Mouse (Mus musculus) G1E-ER4 (cell line): ENCODE measurements around the gene Aff4. TPM values are rescaled to one million over a fixed set of nuclear protein-coding genes. Genes with fewer than 3 reads are reported as not detected.

Source experiments
- GATA1 ChIP-seq: IDR thresholded peaks from one replicate; pipeline ENCODE4 v1.8.0; 2012; ENCODE audit warnings: low read length, inconsistent platforms
- polyA plus RNA-seq: library from polyadenylated mRNA; stranded (reverse); fragments of >175 nt; gene quantifications from 2 replicates; pipeline ENCODE4 v1.2.3, GENCODE M21; 2012

Aff4 gene
- polyA plus RNA-seq, 1 experiment: 4.1 TPM

DNA sequence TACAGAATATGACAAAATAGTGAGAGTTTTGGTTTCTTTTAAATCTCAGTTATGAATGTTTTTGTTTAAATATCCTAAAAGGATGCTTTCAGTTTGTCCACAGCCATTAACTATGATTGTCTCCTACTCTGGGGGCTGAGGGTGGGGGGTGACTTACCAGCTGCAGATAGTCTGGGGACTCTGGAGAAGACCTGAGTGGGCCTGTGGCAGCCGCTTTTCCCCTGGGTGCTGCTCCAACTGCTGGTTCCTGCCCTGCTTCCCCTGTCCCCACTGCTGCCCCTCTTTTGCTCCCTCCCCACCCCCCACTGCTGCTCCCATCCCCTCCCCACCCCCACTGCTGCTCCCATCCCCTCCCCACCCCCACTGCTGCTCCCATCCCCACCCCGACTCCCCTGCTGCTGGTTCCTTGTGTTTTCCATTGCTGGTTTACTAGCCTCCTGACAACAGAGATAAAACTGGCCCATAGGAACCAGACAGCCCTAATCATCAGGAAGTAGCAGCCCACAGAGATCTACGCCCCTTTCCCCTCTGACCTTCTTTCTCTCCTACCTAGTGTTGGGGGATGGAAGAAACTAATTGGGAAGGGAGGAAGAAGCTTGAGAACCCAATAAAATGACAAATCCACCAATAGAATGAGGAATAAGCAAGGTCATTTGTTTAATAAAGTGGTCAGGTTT is 15.0 kb upstream of the Aff4 start:
- peak; percentile 12 for TF ChIP-seq GATA1

DNA sequence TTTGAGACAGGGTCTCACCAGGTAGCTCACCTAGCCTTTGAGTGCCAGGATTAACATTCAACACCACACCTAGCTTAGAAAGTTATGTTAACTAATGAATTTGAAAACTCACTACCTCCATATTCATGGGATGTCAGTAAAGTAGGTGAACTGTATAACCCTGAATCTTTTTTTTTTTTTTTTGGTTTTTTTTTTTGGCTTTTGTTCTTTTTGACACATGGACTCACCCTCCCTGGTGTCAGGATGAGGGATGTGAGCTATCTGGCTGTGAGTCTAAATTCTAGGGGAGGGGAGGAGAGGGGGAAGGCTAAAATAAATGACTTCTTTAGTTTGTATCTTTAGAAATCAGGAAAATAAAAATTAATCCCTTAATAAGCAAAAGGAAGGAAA is 14.5 kb upstream of the Aff4 start:
- TF ChIP-seq GATA1: no peak

DNA sequence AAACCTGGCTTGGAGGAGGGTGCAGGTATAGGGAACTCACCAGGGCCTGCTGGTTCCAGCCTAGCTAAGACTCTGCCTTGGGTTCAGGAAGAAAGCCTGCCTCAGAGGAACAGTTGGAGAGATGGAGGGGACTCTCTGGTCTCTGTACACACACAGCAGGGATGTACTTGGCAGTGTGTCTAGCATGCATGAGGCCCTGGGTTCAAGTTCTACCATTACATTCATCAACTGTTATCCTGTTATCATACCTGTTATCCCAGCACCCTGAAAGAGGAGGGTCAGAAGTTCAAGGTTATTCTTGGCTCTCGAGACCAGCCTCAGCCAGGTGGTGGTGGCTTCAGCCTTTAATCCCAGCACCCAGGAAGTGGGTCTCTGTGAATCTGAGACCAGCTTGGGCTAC is 13.7 kb upstream of the Aff4 start:
- TF ChIP-seq GATA1: no peak

DNA sequence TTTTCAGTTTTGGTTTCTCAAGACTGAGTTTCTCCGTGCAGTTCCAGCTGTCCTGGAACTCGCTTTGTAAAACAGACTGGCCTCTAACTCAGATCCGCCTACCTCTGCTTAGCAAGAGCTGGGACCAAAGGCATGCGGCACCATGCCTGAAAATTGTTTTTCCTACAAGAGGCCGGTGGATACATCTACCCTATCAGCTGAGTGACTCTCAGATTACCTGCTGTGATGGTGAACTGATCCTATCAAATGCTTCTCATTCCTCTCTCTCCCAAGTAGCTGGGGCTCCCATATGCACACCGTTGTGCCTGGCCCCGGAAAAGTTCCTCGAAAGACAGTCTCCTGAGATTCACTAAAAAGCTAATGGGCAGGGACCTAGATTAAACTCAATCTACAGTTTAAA is 12.9 kb upstream of the Aff4 start:
- no peak for TF ChIP-seq GATA1

DNA sequence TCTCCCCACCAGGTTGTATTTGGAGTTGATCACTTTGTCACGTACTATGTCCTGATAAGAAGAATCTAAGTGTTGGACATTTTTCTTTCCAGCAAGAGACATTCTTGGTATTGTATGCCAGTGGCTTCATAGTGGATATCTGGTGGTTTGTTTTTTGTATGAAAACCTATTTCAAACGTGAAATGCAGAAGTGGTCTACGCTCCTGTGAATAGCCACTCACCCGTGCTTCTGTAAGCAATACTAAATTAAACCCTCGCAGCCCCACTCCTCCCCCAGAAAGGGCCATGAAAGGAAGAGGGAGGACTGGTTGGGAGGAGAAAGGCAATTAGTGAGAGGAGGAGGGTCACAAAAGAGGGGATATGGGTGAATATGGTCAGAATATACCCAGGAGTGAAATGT is 7.9 kb upstream of the Aff4 start:
- no peak for TF ChIP-seq GATA1

DNA sequence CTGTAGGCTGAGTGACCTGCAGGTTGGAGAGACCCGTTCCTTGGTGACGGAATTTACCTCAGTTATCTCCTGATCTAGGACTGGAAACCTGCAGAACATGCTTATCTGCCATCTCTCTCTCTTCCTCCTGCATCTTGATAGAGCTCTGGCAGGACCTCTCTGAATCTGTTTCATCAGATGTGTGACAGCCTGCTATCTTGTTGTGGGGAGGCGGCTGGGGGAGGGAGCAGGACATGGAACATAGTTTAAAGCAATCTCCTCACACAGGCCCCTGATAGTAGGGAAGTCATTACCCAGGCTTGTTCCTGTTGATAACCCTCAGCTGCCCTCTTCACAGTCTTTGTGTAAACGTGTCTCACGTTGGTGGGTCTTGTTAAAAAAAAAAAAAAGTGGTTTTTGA is 5.3 kb upstream of the Aff4 start:
- peak; percentile 90 for TF ChIP-seq GATA1

DNA sequence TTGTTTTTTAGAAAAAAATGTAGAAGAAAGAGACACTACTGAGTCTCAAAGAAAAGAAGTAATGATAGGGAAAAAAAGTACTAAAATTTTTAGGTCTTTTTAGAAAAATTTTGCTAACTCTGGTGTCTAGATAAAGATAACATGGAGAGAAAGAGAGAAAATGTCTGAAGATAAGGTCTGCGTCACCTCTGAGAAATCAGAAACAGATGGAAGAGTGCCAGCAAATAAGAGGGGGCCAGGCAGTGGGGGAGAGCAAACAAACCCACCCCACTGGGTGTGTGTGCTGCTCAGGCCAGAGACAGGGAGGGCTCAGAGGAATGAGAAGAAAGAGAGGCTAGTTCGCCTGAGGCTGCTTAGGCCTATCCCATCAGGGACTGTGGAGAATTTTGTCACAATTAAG is 4.9 kb upstream of the Aff4 start:
- TF ChIP-seq GATA1: no peak

DNA sequence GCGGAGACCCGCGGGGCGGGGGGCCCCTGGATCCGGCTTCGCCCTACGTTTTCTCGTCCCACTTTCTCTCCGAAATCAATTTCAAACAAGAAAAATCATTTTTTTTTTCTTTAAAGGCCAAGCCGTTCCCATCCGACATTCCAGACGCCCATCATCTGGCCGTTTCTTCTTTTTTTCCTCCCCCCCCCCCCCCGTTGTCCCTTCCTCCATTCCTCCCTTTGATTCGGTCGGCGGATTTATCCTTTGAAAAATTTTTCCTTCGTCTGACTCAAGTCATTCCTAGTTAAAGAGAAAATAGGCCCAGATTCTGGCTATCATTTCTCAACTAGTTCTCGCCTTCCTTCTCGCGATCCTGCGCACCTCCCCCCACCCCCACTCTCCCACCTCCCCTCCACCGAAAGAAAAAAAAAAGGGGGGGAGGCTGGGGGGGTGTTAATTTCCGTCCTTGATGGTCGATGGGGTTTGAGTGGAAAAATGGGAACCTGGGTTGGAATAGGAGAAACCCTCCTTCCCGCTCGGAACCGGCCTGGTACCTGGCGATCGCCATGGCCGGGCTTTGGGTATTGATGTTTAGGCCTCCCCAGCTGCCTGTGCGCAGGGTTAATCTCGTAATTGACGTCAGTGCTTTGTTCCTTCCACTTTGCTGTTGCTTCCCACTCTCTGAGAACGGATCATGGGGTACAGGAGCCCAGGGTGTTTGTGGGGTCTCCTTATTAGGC is 750 bp downstream of the Aff4 start:
- no peak for TF ChIP-seq GATA1

DNA sequence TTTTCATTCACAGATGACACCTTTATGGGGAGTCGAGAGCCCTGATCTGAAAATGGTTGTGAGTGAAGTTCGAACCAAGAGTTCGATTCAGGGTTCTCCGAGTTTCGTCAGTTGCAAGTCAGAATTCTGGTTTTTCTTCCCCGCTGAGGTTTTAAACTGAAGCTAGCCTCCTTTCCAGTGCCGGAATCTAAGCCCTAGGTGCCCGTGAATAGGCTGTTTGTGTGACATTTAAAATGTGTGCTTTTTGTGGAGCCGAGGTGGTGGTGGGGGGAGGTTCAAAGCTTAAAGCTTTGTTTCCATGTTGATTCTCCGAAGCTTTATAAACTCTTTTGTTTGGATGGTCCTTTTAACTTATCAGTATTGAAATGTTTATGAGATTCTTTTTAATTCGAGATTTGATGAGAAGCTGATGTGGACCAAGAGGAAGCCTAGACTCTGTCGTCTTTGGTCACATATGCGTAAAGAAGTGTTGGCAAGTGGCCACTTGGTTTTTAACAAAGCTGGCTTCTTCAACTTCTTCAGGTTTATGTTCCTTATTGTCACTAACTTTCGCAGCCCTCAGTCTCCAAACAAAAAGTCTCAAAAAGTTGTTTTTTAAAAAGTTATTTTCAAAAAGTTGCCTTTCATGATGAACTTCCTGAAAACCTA is 1.4 kb downstream of the Aff4 start:
- TF ChIP-seq GATA1: no peak

DNA sequence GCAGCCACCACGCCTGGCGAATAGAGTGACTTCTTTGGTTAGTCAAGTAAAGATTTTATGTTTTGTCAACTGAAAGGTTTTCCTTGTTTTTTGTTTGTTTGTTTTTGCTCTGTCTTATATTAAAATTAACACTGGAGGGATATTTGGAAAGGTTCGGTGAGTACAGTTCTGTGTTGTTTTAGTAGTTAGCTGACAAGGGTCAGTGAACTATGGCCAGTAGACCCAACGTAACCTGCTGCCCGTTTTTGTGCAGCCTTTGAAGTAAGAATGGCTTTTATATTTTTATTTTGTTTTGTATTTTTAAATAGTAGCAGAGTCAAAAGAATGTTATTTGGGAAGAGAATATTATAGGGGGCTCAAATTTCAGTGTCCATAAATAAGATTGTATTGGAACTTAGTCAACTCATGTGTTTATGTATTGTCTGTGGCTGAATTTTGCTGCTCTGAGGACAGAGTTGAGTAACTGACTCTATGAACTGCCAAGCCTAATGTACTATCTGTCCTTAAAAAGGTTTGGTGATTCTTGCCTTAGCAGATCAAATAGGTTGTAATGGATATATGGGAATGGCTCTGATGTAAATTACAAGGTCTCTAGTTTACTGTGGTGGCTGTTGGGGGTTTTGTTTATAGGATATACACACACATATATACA is 8.0 kb downstream of the Aff4 start:
- no peak for TF ChIP-seq GATA1

DNA sequence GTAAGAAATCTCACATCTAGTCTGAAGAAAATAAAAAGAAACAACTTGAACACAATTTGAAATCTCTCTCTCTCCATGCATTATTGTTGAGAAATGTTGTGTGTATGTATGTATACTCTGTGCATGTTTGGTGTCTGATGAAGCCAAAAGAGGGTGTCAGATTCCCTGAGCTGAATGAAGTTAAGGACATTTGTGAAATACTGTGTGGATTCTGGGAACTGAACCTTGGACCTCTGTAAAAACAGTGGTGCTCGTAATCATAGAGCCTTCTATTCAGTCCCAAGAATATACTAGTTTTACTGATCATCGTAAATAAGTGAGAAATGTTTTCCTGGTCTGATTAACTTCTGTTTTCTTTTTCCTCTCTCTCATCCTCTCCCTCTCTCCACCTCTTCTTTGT is 16.4 kb downstream of the Aff4 start:
- no peak for TF ChIP-seq GATA1

DNA sequence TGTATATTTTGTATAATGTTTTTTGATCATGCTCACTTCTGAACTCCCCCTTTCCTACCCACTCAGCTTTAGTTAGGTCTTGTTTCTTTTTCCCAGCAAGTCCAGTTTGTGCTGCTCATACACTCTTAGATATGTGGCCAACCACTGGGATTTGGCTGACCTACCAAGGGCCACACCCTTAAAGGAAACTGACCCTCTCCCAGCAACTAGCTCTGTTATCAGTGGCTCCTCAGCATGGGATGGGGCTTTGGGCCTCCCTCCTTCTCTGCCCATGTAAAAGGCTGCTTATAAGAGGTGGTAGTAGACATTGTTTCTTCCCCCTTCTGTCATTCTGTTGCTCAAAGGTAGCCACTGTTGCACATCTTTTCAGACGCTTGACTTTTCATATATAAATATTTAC is 28.3 kb downstream of the Aff4 start:
- no peak for TF ChIP-seq GATA1

DNA sequence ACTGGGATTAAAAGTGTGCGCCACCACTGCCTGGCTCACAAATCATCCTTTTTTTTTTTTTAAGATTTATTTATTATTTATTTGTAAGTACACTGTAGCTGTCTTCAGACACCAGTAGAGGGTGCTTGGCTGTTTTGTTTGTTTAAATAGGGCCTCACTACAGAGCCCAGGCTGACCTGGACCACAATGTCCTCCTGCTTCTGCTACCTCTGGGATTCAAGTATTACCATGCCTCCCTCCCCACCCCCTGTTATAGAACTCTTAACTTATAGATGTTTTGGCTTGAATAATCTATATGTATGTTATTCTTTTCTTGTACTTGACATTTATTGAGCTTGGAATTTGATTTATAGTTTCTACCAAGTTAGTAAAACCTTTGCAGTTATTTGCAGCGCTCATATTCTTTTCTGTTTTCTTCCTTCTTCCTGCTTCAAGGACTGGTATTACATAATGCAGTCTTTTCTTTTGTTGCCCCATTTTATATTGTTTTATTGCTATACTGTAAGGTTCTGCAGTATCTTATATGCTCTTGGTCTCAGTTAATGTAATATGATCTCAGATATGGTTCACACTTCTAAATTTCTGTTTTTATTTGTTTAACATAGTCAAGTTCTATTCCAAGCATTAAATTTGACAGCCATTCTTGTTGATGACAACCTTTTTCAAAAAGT is 33.3 kb downstream of the Aff4 start:
- TF ChIP-seq GATA1: no peak

DNA sequence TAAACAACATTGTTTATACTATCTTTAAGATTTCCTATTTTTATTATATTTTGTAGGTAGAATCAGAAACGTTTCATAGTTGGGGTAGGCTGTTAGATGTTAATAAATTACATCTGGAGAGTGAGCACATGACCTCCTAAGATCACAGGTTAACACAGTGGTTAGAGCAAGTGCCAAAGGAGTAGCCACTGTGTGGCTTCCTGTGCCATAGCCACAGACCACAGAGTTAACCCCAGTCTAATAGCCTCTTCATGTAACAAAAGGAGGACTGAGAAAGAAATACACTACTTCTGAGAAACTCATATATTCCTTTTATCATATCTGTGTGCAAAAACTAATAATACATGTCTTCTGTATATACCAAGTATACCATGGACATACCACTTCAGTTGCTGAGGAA is 43.2 kb downstream of the Aff4 start:
- no peak for TF ChIP-seq GATA1

DNA sequence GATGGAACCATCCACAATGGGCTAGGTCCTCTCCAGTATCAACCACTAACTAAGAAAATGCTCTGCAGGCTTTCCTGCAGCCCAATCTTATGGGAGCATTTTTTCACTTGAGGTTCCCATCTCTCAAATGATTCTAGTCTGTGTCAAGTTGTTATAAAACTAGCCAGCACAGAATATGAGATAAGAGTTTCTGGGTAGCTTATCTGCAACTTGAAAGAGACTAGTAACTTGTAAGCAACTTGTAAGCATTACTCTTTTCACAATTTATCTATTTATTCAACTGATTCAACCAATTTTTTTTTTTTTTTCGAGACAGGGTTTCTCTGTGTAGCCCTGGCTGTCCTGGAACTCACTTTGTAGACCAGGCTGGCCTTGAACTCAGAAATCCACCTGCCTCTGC is 53.0 kb downstream of the Aff4 start:
- no peak for TF ChIP-seq GATA1

DNA sequence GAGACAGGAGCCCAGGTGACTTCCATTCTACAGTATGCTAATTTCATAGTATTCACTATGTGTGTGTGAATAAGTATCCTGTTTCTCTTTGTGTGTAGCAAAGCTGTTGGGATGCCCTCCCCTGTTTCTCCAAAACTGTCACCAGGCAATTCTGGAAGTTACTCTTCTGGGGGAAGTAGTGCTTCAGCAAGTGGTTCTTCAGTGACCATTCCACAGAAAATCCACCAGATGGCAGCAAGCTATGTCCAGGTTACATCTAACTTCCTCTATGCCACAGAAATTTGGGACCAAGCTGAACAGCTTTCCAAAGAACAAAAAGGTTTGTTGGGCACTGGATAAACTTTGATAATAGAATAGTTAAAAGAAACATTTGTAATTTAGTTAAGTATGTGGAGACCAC is 61.1 kb downstream of the Aff4 start:
- TF ChIP-seq GATA1: no peak

DNA sequence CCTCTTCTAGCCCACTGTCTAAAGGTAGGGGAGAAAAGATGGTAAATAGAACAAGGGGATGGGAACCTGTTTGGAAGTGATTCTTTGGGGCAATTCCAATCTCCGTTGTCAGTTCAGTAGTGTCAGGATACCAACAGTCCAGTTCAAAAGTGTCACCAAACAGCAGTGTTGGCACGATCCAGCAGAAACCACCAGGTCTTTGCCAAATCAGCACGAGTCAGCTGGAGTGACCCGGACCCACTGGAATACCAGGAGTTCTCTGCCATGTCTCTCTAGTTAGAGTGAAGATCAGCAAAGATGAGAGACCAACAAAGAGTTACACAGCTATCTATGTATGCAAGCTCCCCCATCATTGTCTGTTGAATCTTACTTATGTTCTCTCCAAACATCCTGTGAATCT is 63.2 kb downstream of the Aff4 start:
- TF ChIP-seq GATA1: no peak
